Mouse (Mus musculus) ES-E14 (cell line): ENCODE data around the gene Kcnj10.

Experiments
- HCFC1 ChIP-seq: IDR thresholded peaks from 2 replicates; pipeline ENCODE4 v1.6.1; 2012; ENCODE audit warnings: low read length, inconsistent platforms, borderline replicate concordance; ENCODE audit not compliant: insufficient read depth
- ZC3H11A ChIP-seq: IDR thresholded peaks from 2 replicates; pipeline ENCODE4 v1.6.1; 2012; ENCODE audit warnings: low read depth, mild to moderate bottlenecking, inconsistent platforms, low read length, borderline replicate concordance

- TF ChIP-seq ZC3H11A (no peak), HCFC1 (no peak)
Observed at GRCm38 (mm10) chr1:172393739-172394138, 52.7 kb downstream of the Kcnj10 start.
